Mouse (Mus musculus) heart, adult 2 months (tissue): ENCODE measurements around the gene D430042O09Rik. TPM values are rescaled to one million over a fixed set of nuclear protein-coding genes. Genes with fewer than 3 reads are reported as not detected.

Experiments used
- DNase-seq, 2 experiments: peaks; one replicate each; pipeline ENCODE4 v3.0.0; 2021
- H3K27ac ChIP-seq: fragments of 200-600 bp; 2 replicates; pipeline ENCODE4 v1.8.1; 2022
- H3K27me3 ChIP-seq: fragments of 200-500 bp; 2 replicates; pipeline ENCODE4 v1.6.1; 2012; ENCODE audit warnings: mild to moderate bottlenecking, low read length, inconsistent platforms, mixed read lengths; ENCODE audit not compliant: control insufficient read depth, insufficient read depth
- H3K36me3 ChIP-seq: fragments of 200-500 bp; 2 replicates; pipeline ENCODE4 v1.6.1; 2012; ENCODE audit warnings: low read length, inconsistent platforms; ENCODE audit not compliant: control insufficient read depth, insufficient read depth
- H3K4me1 ChIP-seq: fragments of 200-500 bp; 2 replicates; pipeline ENCODE4 v1.6.1; 2011; ENCODE audit warnings: low read length; ENCODE audit not compliant: control insufficient read depth, insufficient read depth
- H3K4me3 ChIP-seq: fragments of 200-600 bp; 2 replicates; pipeline ENCODE4 v1.8.1; 2022
- H3K79me2 ChIP-seq: fragments of 200-500 bp; replicated peaks from 2 replicates; pipeline ENCODE4 v1.6.1; 2012; ENCODE audit warnings: mild to moderate bottlenecking, inconsistent platforms, low read length, moderate library complexity, mixed read lengths; ENCODE audit not compliant: control insufficient read depth, insufficient read depth
- H3K9ac ChIP-seq: fragments of 200-500 bp; 2 replicates; pipeline ENCODE4 v1.6.1; 2012; ENCODE audit warnings: low read depth, mild to moderate bottlenecking, control low read depth, inconsistent platforms, low read length, mixed read lengths
- CTCF ChIP-seq: fragments of 200-600 bp; IDR thresholded peaks from 2 replicates; pipeline ENCODE4 v1.8.1; 2022; ENCODE audit warnings: antibody characterized with exemption, mild to moderate bottlenecking, moderate library complexity
- EP300 ChIP-seq: fragments of 200-500 bp; IDR thresholded peaks from 2 replicates; pipeline ENCODE4 v1.6.1; 2011; ENCODE audit warnings: low read depth, low read length, control low read depth; ENCODE audit not compliant: insufficient read depth
- POLR2A ChIP-seq: fragments of 200-500 bp; IDR thresholded peaks from 2 replicates; pipeline ENCODE4 v1.6.1; 2011; ENCODE audit warnings: mild to moderate bottlenecking, low read depth, low read length, control low read depth; ENCODE audit not compliant: insufficient read depth
- WGBS: fragments of 180-500 bp; shearing (Covaris S2); methylation state at CpG from one replicate; pipeline ENCODE4 v1.1.7; 2018; 5-methylcytosine and 5-hydroxymethylcytosine counted together
- intact Hi-C: fragments of 180-260 bp; cut with DNase I; formaldehyde crosslinking; loops from one replicate; pipeline ENCODE4 v1.15.1; 2025
- polyA plus RNA-seq: library from polyadenylated mRNA; depleted of rRNA; stranded (reverse); fragments of >200 nt; gene quantifications from 2 replicates; pipeline ENCODE4 v1.2.3, GENCODE M21; 2012
- total RNA-seq, 2 experiments: library from RNA; stranded (reverse); gene quantifications; 2 replicates each; pipeline ENCODE4 v1.2.3; 2021

D430042O09Rik gene
- total and polyA plus RNA-seq, 3 experiments = 8.2 to 11.5 (median 9.3) TPM

DNA sequence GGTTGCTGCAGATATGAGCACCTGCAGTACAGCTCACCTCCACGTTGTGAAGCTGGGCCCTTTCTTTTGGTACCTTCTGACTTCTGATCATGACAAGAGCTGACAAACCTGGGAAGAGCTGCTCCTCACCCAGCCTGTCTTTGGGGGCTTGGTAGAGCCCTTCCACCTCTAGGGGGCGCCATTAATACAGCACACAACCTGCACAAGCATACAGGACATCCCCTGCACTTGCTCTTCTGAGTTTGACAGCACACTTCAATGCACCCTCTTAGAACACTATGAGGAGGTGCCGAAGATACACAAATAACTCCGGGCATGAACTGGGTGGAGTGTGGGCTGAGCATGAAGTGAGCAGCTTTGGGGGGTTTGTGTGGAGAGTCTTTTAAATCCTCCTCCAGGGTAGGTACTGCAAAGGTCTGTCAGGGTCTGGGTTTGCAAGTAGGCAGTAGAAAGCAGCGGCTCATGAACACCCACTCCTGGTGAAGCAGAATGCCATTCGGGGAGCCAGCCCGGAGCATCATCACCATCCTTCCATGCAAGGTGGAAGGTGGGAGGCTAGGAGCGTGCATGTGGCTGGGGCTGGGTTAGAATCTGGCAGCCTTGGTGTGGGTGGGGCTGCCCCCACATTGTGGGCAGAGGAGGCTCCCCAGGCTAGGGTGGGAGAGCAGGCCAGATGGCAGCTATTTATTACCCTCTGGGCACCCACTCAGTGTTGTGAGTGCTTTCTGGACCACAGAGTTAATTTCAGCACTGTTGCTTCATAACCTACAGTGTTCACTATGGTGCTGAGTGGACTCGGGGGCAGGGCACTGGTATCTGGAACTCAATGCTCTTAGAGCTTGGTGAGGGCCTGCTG is 59.5 kb downstream of the D430042O09Rik start:
- TF ChIP-seq CTCF (peak; percentile 76), POLR2A (no peak)
- WGBS = 65% methylated on average over 9 of the region's 9 CpGs
- Histone ChIP-seq H3K27ac (no peak overlapping the region), H3K9ac (no peak overlapping the region), H3K36me3 (no peaks in the 10 kb centered on the region), H3K4me3 (no peak overlapping the region), H3K79me2 (no peaks in the 10 kb centered on the region), H3K27me3 (no peaks in the 10 kb centered on the region), H3K4me1 (no peaks in the 10 kb centered on the region)
- intact Hi-C loops = loop anchor here (5.0 kb wide), 1 partner anchor 315 kb away; the partner anchor contains the start of gene Gsg1l
- peak in 1 of 2 experiments; percentile 36 for DNase-seq

DNA sequence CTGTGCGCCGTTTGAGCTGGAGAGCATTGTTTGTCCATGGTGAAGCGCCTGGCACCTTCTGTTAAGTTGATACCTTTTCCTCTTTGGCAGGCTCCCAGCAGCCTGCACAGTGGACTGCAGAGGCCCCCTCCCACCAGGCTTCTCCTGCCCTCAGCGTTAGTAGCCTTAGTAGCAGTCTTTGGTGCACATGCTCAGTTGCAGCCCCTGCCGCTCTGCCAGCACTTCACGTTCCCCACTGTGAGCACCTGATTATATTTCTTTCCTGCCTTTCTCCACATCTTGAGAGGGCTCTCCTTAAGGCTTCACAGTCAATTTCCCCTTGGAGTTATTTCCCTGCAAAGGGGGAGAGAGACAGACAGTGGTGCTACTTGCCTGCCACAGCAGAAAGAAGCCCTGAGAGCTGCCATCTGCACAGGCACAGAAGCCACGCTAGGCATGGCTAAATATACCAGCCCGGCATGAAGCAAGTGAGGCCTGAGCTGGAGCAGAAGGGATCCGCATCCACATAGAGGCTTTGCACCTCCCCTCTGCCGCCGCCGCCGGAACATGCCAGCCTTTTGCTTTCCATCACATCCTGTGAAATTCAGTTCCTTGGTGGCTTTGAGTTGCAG is 65.4 kb downstream of the D430042O09Rik start:
- 62% methylated on average over 13 of the region's 13 CpGs for WGBS
- intact Hi-C loops = no loop called here
- H3K79me2 ChIP-seq = no peaks in the 10 kb centered on the region
- no peak overlapping the region for H3K4me3 ChIP-seq
- H3K27me3 ChIP-seq = no peaks in the 10 kb centered on the region
- no peak overlapping the region for H3K27ac ChIP-seq
- no peak overlapping the region for H3K9ac ChIP-seq
- TF ChIP-seq EP300 (no peak), POLR2A (no peak), CTCF (no peak)
- no peaks in the 10 kb centered on the region for H3K4me1 ChIP-seq
- no peaks in the 10 kb centered on the region for H3K36me3 ChIP-seq
- no peak for DNase-seq

DNA sequence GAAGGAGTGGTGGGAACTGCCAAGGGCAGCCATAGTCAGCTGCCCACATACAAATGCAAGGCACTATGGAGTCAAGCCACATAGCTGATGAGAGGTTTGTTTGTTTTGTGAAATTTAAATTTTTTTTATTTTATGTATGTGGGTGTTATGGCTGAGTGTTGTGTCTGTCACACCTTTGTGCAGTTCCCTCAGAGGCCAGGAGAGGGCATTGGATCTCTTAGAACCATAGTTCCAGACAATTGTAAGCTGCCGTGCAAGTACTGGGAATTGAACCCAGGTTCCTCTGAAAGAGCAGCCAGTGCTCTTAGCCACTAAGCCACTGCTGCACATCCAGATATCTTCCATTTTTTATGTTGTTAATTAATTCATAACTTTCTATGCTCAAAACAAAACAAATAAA is 75.5 kb downstream of the D430042O09Rik start:
- WGBS = 84% methylated on average over 1 of the region's 1 CpGs
- H3K4me1 ChIP-seq = no peaks in the 10 kb centered on the region
- no peaks in the 10 kb centered on the region for H3K79me2 ChIP-seq
- no peaks in the 10 kb centered on the region for H3K27me3 ChIP-seq
- no peaks in the 10 kb centered on the region for H3K36me3 ChIP-seq
- TF ChIP-seq EP300 = no peak
- TF ChIP-seq POLR2A = no peak
- TF ChIP-seq CTCF = peak; percentile 48
- intact Hi-C loops = no loop called here
- H3K9ac ChIP-seq = no peak overlapping the region
- no peak overlapping the region for H3K27ac ChIP-seq
- H3K4me3 ChIP-seq = no peak overlapping the region
- DNase-seq = no peak

DNA sequence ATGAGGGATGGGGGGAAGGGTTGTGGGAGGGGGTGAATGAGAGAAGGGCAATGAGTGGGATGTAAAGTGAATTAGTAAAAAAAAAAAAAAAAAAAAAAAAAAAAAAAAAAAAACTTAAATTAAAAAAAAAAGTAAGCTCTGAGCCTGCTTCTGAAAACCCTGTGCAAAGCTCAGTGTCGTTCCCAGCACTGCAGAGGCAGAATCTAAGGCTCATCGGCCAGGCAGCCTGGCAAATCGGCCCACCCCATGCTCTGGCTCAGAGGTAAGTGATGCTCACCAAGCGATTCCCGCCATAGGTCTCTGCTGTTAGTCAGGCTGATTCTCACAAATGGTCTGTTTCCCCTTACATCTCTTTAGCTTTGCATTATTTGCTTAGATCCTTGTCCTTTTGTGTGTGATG is 78.4 kb downstream of the D430042O09Rik start:
- intact Hi-C loops = no loop called here
- H3K79me2 ChIP-seq = no peaks in the 10 kb centered on the region
- no peak overlapping the region for H3K9ac ChIP-seq
- DNase-seq = no peak
- H3K27ac ChIP-seq = no peak overlapping the region
- H3K4me1 ChIP-seq = no peaks in the 10 kb centered on the region
- 86% methylated on average over 5 of the region's 5 CpGs for WGBS
- no peaks in the 10 kb centered on the region for H3K27me3 ChIP-seq
- TF ChIP-seq CTCF (no peak), EP300 (no peak), POLR2A (no peak)
- no peaks in the 10 kb centered on the region for H3K36me3 ChIP-seq
- no peak overlapping the region for H3K4me3 ChIP-seq

DNA sequence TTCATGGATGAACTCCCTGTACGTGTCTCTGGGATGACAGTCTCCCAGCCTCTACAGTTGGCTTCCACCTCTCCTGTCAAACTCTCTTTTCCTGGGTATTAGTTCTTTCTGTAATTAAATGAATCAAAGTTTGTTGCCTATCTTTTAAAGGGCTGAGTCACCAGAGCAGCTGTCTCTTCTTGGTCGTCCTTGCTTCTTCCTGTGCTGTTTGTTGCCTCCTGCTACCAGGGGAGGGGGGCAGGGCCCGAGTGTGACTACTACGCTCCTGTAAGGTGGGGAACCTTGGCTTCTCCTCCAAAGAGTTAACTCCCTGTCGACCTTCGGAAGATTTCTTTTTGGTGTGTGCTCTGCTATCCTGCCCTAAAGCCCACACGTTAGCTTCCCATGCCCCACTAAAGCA is 79.4 kb downstream of the D430042O09Rik start:
- no peak for DNase-seq
- H3K9ac ChIP-seq = no peak overlapping the region
- H3K27me3 ChIP-seq = no peaks in the 10 kb centered on the region
- intact Hi-C loops = no loop called here
- H3K27ac ChIP-seq = no peak overlapping the region
- WGBS = 56% methylated on average over 7 of the region's 7 CpGs
- H3K36me3 ChIP-seq = no peaks in the 10 kb centered on the region
- TF ChIP-seq EP300 (no peak), POLR2A (no peak), CTCF (no peak)
- no peaks in the 10 kb centered on the region for H3K79me2 ChIP-seq
- H3K4me1 ChIP-seq = no peaks in the 10 kb centered on the region
- no peak overlapping the region for H3K4me3 ChIP-seq

DNA sequence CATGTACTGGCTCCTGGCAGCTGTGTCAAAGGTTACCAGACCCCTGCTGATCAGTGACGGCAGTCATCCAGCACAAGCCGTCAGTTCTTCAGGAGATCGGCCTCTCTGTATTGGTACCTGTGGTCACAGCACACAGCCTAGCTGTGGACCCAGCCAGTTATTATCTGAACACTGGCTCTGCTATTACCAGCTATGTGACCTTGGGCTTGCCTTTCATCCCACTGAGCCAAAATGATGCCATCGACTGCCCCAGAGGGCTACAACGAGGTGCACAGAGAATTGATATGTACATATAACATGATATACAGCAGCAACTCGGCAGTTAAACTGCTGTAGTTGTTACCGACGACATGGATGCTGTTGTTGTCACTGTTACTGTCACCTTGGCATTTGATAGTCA is 82.4 kb downstream of the D430042O09Rik start:
- 82% methylated on average over 8 of the region's 8 CpGs for WGBS
- intact Hi-C loops = no loop called here
- H3K27ac ChIP-seq = no peak overlapping the region

More for the DNA sequence above, 82.4 kb downstream of the D430042O09Rik start:
- H3K4me3 ChIP-seq = no peak overlapping the region
- H3K9ac ChIP-seq = no peak overlapping the region
- TF ChIP-seq POLR2A (no peak), CTCF (no peak), EP300 (no peak)
- H3K36me3 ChIP-seq = no peaks in the 10 kb centered on the region
- no peaks in the 10 kb centered on the region for H3K4me1 ChIP-seq
- no peak for DNase-seq
- no peaks in the 10 kb centered on the region for H3K79me2 ChIP-seq
- H3K27me3 ChIP-seq = no peaks in the 10 kb centered on the region
